8 mouse cellular contexts compared by ENCODE assay signal in genomic region chr7:62377313-62377712, GRCm38 (mm10). TPM values are rescaled to one million over a fixed set of nuclear protein-coding genes. Genes with fewer than 3 reads are reported as not detected.
DNase-seq lines count a peak whose midpoint lies in the region; ATAC-seq and TF ChIP-seq lines count a peak whose summit lies in the region.

No protein-coding gene starts in this region.

- H3K9ac ChIP-seq in heart, embryonic 16.5 days (ENCODE audit: low read length): peak overlapping the region; percentile 3; the same call in 1 of the 2 replicates
- H3K9ac ChIP-seq in hindbrain, embryonic 12.5 days: peak overlapping the region; percentile 71
- peak overlapping the region; percentile 87 for H3K9ac ChIP-seq in midbrain, embryonic 13.5 days (replicated peaks)

- 20% methylated on average over 14 of the region's 14 CpGs for WGBS in heart, embryonic 16.5 days
- 36% methylated on average over 14 of the region's 14 CpGs for WGBS in embryonic facial prominence, embryonic 10.5 days
- WGBS in hindbrain, embryonic 12.5 days: 30% methylated on average over 14 of the region's 14 CpGs
- 39% methylated on average over 14 of the region's 14 CpGs for WGBS in midbrain, embryonic 13.5 days
- 49% methylated on average over 14 of the region's 14 CpGs for whole genome bisulfite sequencing in cerebellum, adult 2 months

- no peak overlapping the region for H3K27ac ChIP-seq in heart, embryonic 16.5 days (ENCODE audit: low read length)
- peak overlapping the region; percentile 74 for H3K27ac ChIP-seq in embryonic facial prominence, embryonic 10.5 days (replicated peaks)
- peak overlapping the region; percentile 74 for H3K27ac ChIP-seq in hindbrain, embryonic 12.5 days
- peak overlapping the region; percentile 81 for H3K27ac ChIP-seq in midbrain, embryonic 13.5 days
- no peak overlapping the region for H3K27ac ChIP-seq in cerebellum, adult 2 months (ENCODE audit: insufficient read depth, low read length)

- no peak; the same call in 1 of the 2 replicates for ATAC-seq in heart, embryonic 16.5 days (replicated peaks; ENCODE audit: extremely low read depth, insufficient read depth, low FRiP score)
- ATAC-seq in hindbrain, embryonic 12.5 days (ENCODE audit: low FRiP score): peak; percentile 66
- peak; percentile 48; the same call in 1 of the 2 replicates for ATAC-seq in midbrain, embryonic 13.5 days

- H3K4me1 ChIP-seq in heart, embryonic 16.5 days (ENCODE audit: control insufficient read depth, insufficient read depth, low read length): no peaks in the 10 kb centered on the region
- peaks cover 16% of the 10 kb centered on the region for H3K4me1 ChIP-seq in embryonic facial prominence, embryonic 10.5 days
- peaks cover 10% of the 10 kb centered on the region for H3K4me1 ChIP-seq in hindbrain, embryonic 12.5 days
- peaks cover 23% of the 10 kb centered on the region for H3K4me1 ChIP-seq in midbrain, embryonic 13.5 days (replicated peaks)
- no peaks in the 10 kb centered on the region for H3K4me1 ChIP-seq in cerebellum, adult 2 months (ENCODE audit: control insufficient read depth, insufficient read depth, low read length)

- no peak for DNase-seq in heart, postnatal 25 days (ENCODE audit: low spot score)
- DNase-seq in embryonic facial prominence, embryonic 10.5 days (ENCODE audit: low spot score): no peak
- no peak for DNase-seq in urinary bladder, postnatal 25 days (ENCODE audit: low spot score)
- no peak for DNase-seq in gastrocnemius, postnatal 25 days
- DNase-seq in cerebellum, adult 2 months: no peak

- intact Hi-C loops in heart, postnatal 25 days (cut with DNase I): no loop called here

- peaks cover 12% of the 10 kb centered on the region for H3K9me3 ChIP-seq in heart, embryonic 16.5 days (replicated peaks; ENCODE audit: control insufficient read depth, low read length)
- peaks cover 36% of the 10 kb centered on the region for H3K9me3 ChIP-seq in embryonic facial prominence, embryonic 10.5 days
- peaks cover 44% of the 10 kb centered on the region for H3K9me3 ChIP-seq in hindbrain, embryonic 12.5 days (replicated peaks)
- H3K9me3 ChIP-seq in midbrain, embryonic 13.5 days: no peaks in the 10 kb centered on the region

- no peaks in the 10 kb centered on the region for H3K36me3 ChIP-seq in heart, embryonic 16.5 days (ENCODE audit: control insufficient read depth, insufficient read depth)
- H3K36me3 ChIP-seq in embryonic facial prominence, embryonic 10.5 days (replicated peaks): peaks cover 21% of the 10 kb centered on the region
- no peaks in the 10 kb centered on the region for H3K36me3 ChIP-seq in hindbrain, embryonic 12.5 days
- peaks cover 13% of the 10 kb centered on the region; the same call in 1 of the 2 replicates for H3K36me3 ChIP-seq in midbrain, embryonic 13.5 days

- no peak for TF ChIP-seq CTCF in cerebellum, adult 2 months (IDR thresholded peaks at IDR 0.05; ENCODE audit: borderline replicate concordance, insufficient read depth, low read depth, low read length)

- H3K27me3 ChIP-seq in heart, embryonic 16.5 days (ENCODE audit: control insufficient read depth, insufficient read depth, low read length): no peaks in the 10 kb centered on the region
- H3K27me3 ChIP-seq in embryonic facial prominence, embryonic 10.5 days (replicated peaks; ENCODE audit: low read depth, poor library complexity, severe bottlenecking): no peaks in the 10 kb centered on the region
- H3K27me3 ChIP-seq in hindbrain, embryonic 12.5 days: no peaks in the 10 kb centered on the region
- no peaks in the 10 kb centered on the region for H3K27me3 ChIP-seq in midbrain, embryonic 13.5 days
- no peaks in the 10 kb centered on the region for H3K27me3 ChIP-seq in cerebellum, adult 2 months (ENCODE audit: control insufficient read depth, insufficient read depth, low read length)

- no peak for TF ChIP-seq POLR2A in cerebellum, adult 2 months (IDR thresholded peaks at IDR 0.05; ENCODE audit: borderline replicate concordance, insufficient read depth, low read length)

- peak overlapping the region; percentile 38 for H3K4me3 ChIP-seq in heart, embryonic 16.5 days (ENCODE audit: low read length)
- H3K4me3 ChIP-seq in embryonic facial prominence, embryonic 10.5 days: peak overlapping the region; percentile 65
- peak overlapping the region; percentile 56 for H3K4me3 ChIP-seq in hindbrain, embryonic 12.5 days
- peak overlapping the region; percentile 58 for H3K4me3 ChIP-seq in midbrain, embryonic 13.5 days (replicated peaks)
- H3K4me3 ChIP-seq in cerebellum, adult 2 months (replicated peaks; ENCODE audit: insufficient read depth, low read depth, low read length): no peak overlapping the region

- peak overlapping the region; percentile 63 for H3K4me2 ChIP-seq in heart, embryonic 16.5 days (ENCODE audit: low read depth, low read length)
- peak overlapping the region; percentile 62 for H3K4me2 ChIP-seq in hindbrain, embryonic 12.5 days (replicated peaks)
- peak overlapping the region; percentile 65 for H3K4me2 ChIP-seq in midbrain, embryonic 13.5 days (replicated peaks)

RNA-seq across cellular contexts. Expression of gene Magel2, which starts 0.5 kb away (rescaled TPM):
- 0.70 and 0.87 TPM in 2 replicates for polyA plus RNA-seq in heart, embryonic 16.5 days (2015; fragmentation: Nextera tagmentation; extraction: Ambion mirVana)
- not detected for total RNA-seq in heart, postnatal 25 days (2021)
- polyA plus RNA-seq in embryonic facial prominence, embryonic 10.5 days (2016; fragmentation: Nextera tagmentation; extraction: Ambion mirVana): 18.7 and 21.0 TPM in 2 replicates
- polyA plus RNA-seq in hindbrain, embryonic 12.5 days (2016; fragmentation: Nextera tagmentation; extraction: Ambion mirVana): 17.5 and 18.0 TPM in 2 replicates
- 26.8 and 29.6 TPM in 2 replicates for polyA plus RNA-seq in midbrain, embryonic 13.5 days (2015; fragmentation: Nextera tagmentation; extraction: Ambion mirVana)
- not detected for total RNA-seq in gastrocnemius, postnatal 25 days (2021)
- 1.9 and 2.0 TPM in 2 replicates for polyA plus RNA-seq in cerebellum, adult 2 months (2012; rRNA removed)

RNA-seq across cellular contexts. Expression of gene Ndn, which starts 30.9 kb away (rescaled TPM):
- polyA plus RNA-seq in heart, embryonic 16.5 days (2015; fragmentation: Nextera tagmentation; extraction: Ambion mirVana): 49.6 and 49.7 TPM in 2 replicates
- total RNA-seq in heart, postnatal 25 days (2021): 1 to 10 TPM; 5.6 to 5.7 TPM
- 128 and 134 TPM in 2 replicates for polyA plus RNA-seq in embryonic facial prominence, embryonic 10.5 days (2016; fragmentation: Nextera tagmentation; extraction: Ambion mirVana)
- 275 and 288 TPM in 2 replicates for polyA plus RNA-seq in hindbrain, embryonic 12.5 days (2016; fragmentation: Nextera tagmentation; extraction: Ambion mirVana)
- 536 and 604 TPM in 2 replicates for polyA plus RNA-seq in midbrain, embryonic 13.5 days (2015; fragmentation: Nextera tagmentation; extraction: Ambion mirVana)
- 1 to 10 TPM; 6.6 to 9.2 TPM for total RNA-seq in gastrocnemius, postnatal 25 days (2021)
- polyA plus RNA-seq in cerebellum, adult 2 months (2012; rRNA removed): 172 and 178 TPM in 2 replicates

RNA-seq across cellular contexts. Expression of gene Mkrn3, which starts 42.6 kb away (rescaled TPM):
- polyA plus RNA-seq in heart, embryonic 16.5 days (2015; fragmentation: Nextera tagmentation; extraction: Ambion mirVana): 2.0 and 2.7 TPM in 2 replicates
- under 1 TPM; 0.29 to 0.48 TPM for total RNA-seq in heart, postnatal 25 days (2021)
- 9.3 and 9.6 TPM in 2 replicates for polyA plus RNA-seq in embryonic facial prominence, embryonic 10.5 days (2016; fragmentation: Nextera tagmentation; extraction: Ambion mirVana)
- 19.1 and 21.0 TPM in 2 replicates for polyA plus RNA-seq in hindbrain, embryonic 12.5 days (2016; fragmentation: Nextera tagmentation; extraction: Ambion mirVana)
- 23.5 and 26.4 TPM in 2 replicates for polyA plus RNA-seq in midbrain, embryonic 13.5 days (2015; fragmentation: Nextera tagmentation; extraction: Ambion mirVana)
- under 1 TPM; 0.29 to 0.31 TPM for total RNA-seq in gastrocnemius, postnatal 25 days (2021)
- polyA plus RNA-seq in cerebellum, adult 2 months (2012; rRNA removed): 6.7 and 6.9 TPM in 2 replicates

Comparison
In these comparisons a context has a peak if more than half of its experiments do, and no peak if none do; other contexts are left out.
1. H3K27ac ChIP-seq: peak in embryonic facial prominence, embryonic 10.5 days (single experiment), hindbrain, embryonic 12.5 days (single experiment) and midbrain, embryonic 13.5 days (single experiment); none in heart, embryonic 16.5 days (single experiment) and cerebellum, adult 2 months (single experiment).
2. H3K9ac ChIP-seq: peak in every context shown above with its lines; median percentile 87 in midbrain, embryonic 13.5 days; 71 in hindbrain, embryonic 12.5 days; 3 in heart, embryonic 16.5 days.
3. Peak in every context shown above with its lines, with median percentiles within 50 percentile points of each other: H3K4me2 ChIP-seq.